Mouse (Mus musculus) forebrain, embryonic 15.5 days (tissue): ENCODE measurements around the gene Snai3. TPM values are rescaled to one million over a fixed set of nuclear protein-coding genes. Genes with fewer than 3 reads are reported as not detected.
A peak's percentile ranks its signal among the peaks of the same experiment; 100 is the strongest.

Experiments used
- ATAC-seq: fragments of 200-750 bp; cut with Nextera tagmentation; replicated peaks from 2 replicates; pipeline ENCODE4 v1.8.0; 2017; ENCODE audit warnings: mild to moderate bottlenecking, moderate TSS enrichment, moderate library complexity
- H3K27ac ChIP-seq: fragments of 300-500 bp; sonication (generic); replicated peaks from 2 replicates; pipeline ENCODE4 v1.5.1; 2015; ENCODE audit warnings: mild to moderate bottlenecking, inconsistent platforms
- H3K27me3 ChIP-seq: fragments of 300-500 bp; sonication (generic); 2 replicates; pipeline ENCODE4 v1.6.1; 2015; ENCODE audit warnings: inconsistent platforms
- H3K36me3 ChIP-seq: fragments of 300-500 bp; sonication (generic); 2 replicates; pipeline ENCODE4 v1.6.1; 2015; ENCODE audit warnings: mild to moderate bottlenecking, inconsistent platforms
- H3K4me1 ChIP-seq: fragments of 300-500 bp; sonication (generic); 2 replicates; pipeline ENCODE4 v1.6.1; 2015; ENCODE audit warnings: inconsistent platforms
- H3K4me2 ChIP-seq: fragments of 300-500 bp; sonication (generic); replicated peaks from 2 replicates; pipeline ENCODE4 v1.6.1; 2015; ENCODE audit warnings: mild to moderate bottlenecking, inconsistent platforms
- H3K4me3 ChIP-seq: fragments of 300-500 bp; sonication (generic); 2 replicates; pipeline ENCODE4 v1.5.1; 2015; ENCODE audit warnings: mild to moderate bottlenecking, inconsistent platforms
- H3K9ac ChIP-seq: fragments of 300-500 bp; sonication (generic); replicated peaks from 2 replicates; pipeline ENCODE4 v1.6.1; 2015; ENCODE audit warnings: mild to moderate bottlenecking, inconsistent platforms
- H3K9me3 ChIP-seq: fragments of 300-500 bp; sonication (generic); 2 replicates; pipeline ENCODE4 v1.6.1; 2016; ENCODE audit warnings: inconsistent platforms
- WGBS: fragments of 180-500 bp; shearing (Covaris S2); methylation state at CpG from one replicate; pipeline ENCODE4 v1.1.7; 2015; ENCODE audit warnings: mixed read lengths; 5-methylcytosine and 5-hydroxymethylcytosine counted together
- polyA plus RNA-seq: library from polyadenylated mRNA; unstranded; fragments of >200 nt; fragmentation: Nextera tagmentation; extraction: Ambion mirVana; gene quantifications from 2 replicates; pipeline ENCODE4 v1.2.1, GENCODE M21; 2015

Gene Snai3
- polyA plus RNA-seq, 1 experiment from 2014 or later: not detected

- Histone ChIP-seq H3K9me3 (no peaks in the 10 kb centered on the region), H3K27me3 (peaks cover 10% of the 10 kb centered on the region; the same call in 1 of the 2 replicates), H3K4me3 (no peak overlapping the region), H3K36me3 (no peaks in the 10 kb centered on the region), H3K9ac (no peak overlapping the region), H3K4me1 (no peaks in the 10 kb centered on the region), H3K27ac (no peak overlapping the region), H3K4me2 (no peak overlapping the region)
- no peak for ATAC-seq
- 89% methylated on average over 6 of the region's 6 CpGs for WGBS
These were observed 6.1 kb downstream of the Snai3 start for GRCm38 (mm10) chr8:122454409-122454808.

- no peak for ATAC-seq
- H3K36me3 ChIP-seq: no peaks in the 10 kb centered on the region
- no peak overlapping the region for H3K27ac ChIP-seq
- no peak overlapping the region for H3K4me2 ChIP-seq
- no peaks in the 10 kb centered on the region for H3K4me1 ChIP-seq
- H3K9ac ChIP-seq: no peak overlapping the region
- no peaks in the 10 kb centered on the region for H3K27me3 ChIP-seq
- WGBS: 89% methylated on average over 10 of the region's 10 CpGs
- H3K9me3 ChIP-seq: no peaks in the 10 kb centered on the region
- no peak overlapping the region for H3K4me3 ChIP-seq
These were observed 8.4 kb downstream of the Snai3 start for GRCm38 (mm10) chr8:122452154-122452553.

- Histone ChIP-seq H3K4me3 (no peak overlapping the region), H3K9ac (no peak overlapping the region), H3K27ac (no peak overlapping the region), H3K4me2 (no peak overlapping the region), H3K4me1 (no peaks in the 10 kb centered on the region), H3K36me3 (no peaks in the 10 kb centered on the region), H3K27me3 (no peaks in the 10 kb centered on the region), H3K9me3 (no peaks in the 10 kb centered on the region)
- no peak for ATAC-seq
- 82% methylated on average over 7 of the region's 7 CpGs for WGBS
These were observed 9.3 kb downstream of the Snai3 start for GRCm38 (mm10) chr8:122451161-122451703.

- Histone ChIP-seq H3K27me3 (no peaks in the 10 kb centered on the region), H3K9me3 (no peaks in the 10 kb centered on the region), H3K36me3 (no peaks in the 10 kb centered on the region), H3K4me3 (peak overlapping the region; percentile 64; the same call in 1 of the 2 replicates), H3K4me1 (peaks cover 28% of the 10 kb centered on the region), H3K27ac (peak overlapping the region; percentile 98), H3K4me2 (peak overlapping the region; percentile 60; the same call in 1 of the 2 replicates), H3K9ac (no peak overlapping the region)
- no peak for ATAC-seq
- WGBS: 70% methylated on average over 3 of the region's 3 CpGs
These were observed 15.3 kb downstream of the Snai3 start for GRCm38 (mm10) chr8:122445203-122445602.

GRCm38 (mm10) chr8:122444058-122444748 lies 16.3 kb downstream of the Snai3 start:
- ATAC-seq: peak; percentile 66
- Histone ChIP-seq H3K4me1 (peaks cover 28% of the 10 kb centered on the region), H3K9ac (peak overlapping the region; percentile 84), H3K27ac (peak overlapping the region; percentile 98), H3K9me3 (no peaks in the 10 kb centered on the region), H3K36me3 (peaks cover 2% of the 10 kb centered on the region; the same call in 1 of the 2 replicates), H3K4me2 (peak overlapping the region; percentile 60), H3K27me3 (no peaks in the 10 kb centered on the region), H3K4me3 (peak overlapping the region; percentile 64)
- 2% methylated on average over 19 of the region's 19 CpGs for WGBS

- Histone ChIP-seq H3K4me1 (peaks cover 28% of the 10 kb centered on the region), H3K27me3 (no peaks in the 10 kb centered on the region), H3K4me3 (peak within 1 kb of the TSS; percentile 64), H3K9me3 (no peaks in the 10 kb centered on the region), H3K36me3 (peaks cover 4% of the 10 kb centered on the region; the same call in 1 of the 2 replicates), H3K9ac (peak within 1 kb of the TSS; percentile 84), H3K27ac (peak within 1 kb of the TSS; percentile 98), H3K4me2 (peak within 1 kb of the TSS; percentile 86)
- under 1% methylated on average over 47 of the region's 47 CpGs for WGBS
- ATAC-seq: peak; percentile 99
These were observed 17.1 kb downstream of the Snai3 start, which contains the start of gene Mvd for GRCm38 (mm10) chr8:122443262-122444006. Gene Mvd (minus strand): TSS chr8:122443422.

GRCm38 (mm10) chr8:122442781-122443180 lies 17.8 kb downstream of the Snai3 start:
- Histone ChIP-seq H3K4me1 (peaks cover 28% of the 10 kb centered on the region), H3K4me2 (peak overlapping the region; percentile 86), H3K9ac (peak overlapping the region; percentile 69), H3K36me3 (peaks cover 7% of the 10 kb centered on the region; the same call in 1 of the 2 replicates), H3K9me3 (no peaks in the 10 kb centered on the region), H3K4me3 (peak overlapping the region; percentile 64), H3K27me3 (no peaks in the 10 kb centered on the region), H3K27ac (peak overlapping the region; percentile 82)
- WGBS: under 1% methylated on average over 12 of the region's 12 CpGs
- ATAC-seq: no peak

GRCm38 (mm10) chr8:122442356-122442755 lies 18.2 kb downstream of the Snai3 start:
- Histone ChIP-seq H3K4me1 (peaks cover 28% of the 10 kb centered on the region), H3K9ac (peak overlapping the region; percentile 69), H3K27ac (no peak overlapping the region), H3K4me2 (peak overlapping the region; percentile 86), H3K4me3 (peak overlapping the region; percentile 64), H3K9me3 (no peaks in the 10 kb centered on the region), H3K27me3 (no peaks in the 10 kb centered on the region), H3K36me3 (peaks cover 7% of the 10 kb centered on the region; the same call in 1 of the 2 replicates)
- ATAC-seq: no peak
- 16% methylated on average over 7 of the region's 7 CpGs for WGBS

- ATAC-seq: no peak
- WGBS: 100% methylated on average over 1 of the region's 1 CpGs
These were observed 19.2 kb downstream of the Snai3 start for GRCm38 (mm10) chr8:122441326-122441725.

GRCm38 (mm10) chr8:122439336-122439735 lies 21.2 kb downstream of the Snai3 start:
- Histone ChIP-seq H3K4me2 (no peak overlapping the region), H3K9ac (no peak overlapping the region), H3K27me3 (no peaks in the 10 kb centered on the region), H3K36me3 (peaks cover 33% of the 10 kb centered on the region), H3K9me3 (no peaks in the 10 kb centered on the region), H3K4me3 (no peak overlapping the region), H3K4me1 (peaks cover 12% of the 10 kb centered on the region), H3K27ac (no peak overlapping the region)
- WGBS: 89% methylated on average over 16 of the region's 16 CpGs
- no peak for ATAC-seq

More at GRCm38 (mm10) chr8:122441326-122441725, 19.2 kb downstream of the Snai3 start:
- Histone ChIP-seq H3K36me3 (peaks cover 18% of the 10 kb centered on the region), H3K9ac (no peak overlapping the region), H3K4me1 (peaks cover 28% of the 10 kb centered on the region), H3K9me3 (no peaks in the 10 kb centered on the region), H3K27me3 (no peaks in the 10 kb centered on the region), H3K27ac (no peak overlapping the region), H3K4me2 (no peak overlapping the region), H3K4me3 (no peak overlapping the region)

- no peaks in the 10 kb centered on the region for H3K9me3 ChIP-seq
- H3K9ac ChIP-seq: no peak overlapping the region
- H3K36me3 ChIP-seq: peaks cover 38% of the 10 kb centered on the region
- WGBS: 92% methylated on average over 13 of the region's 13 CpGs
- no peak overlapping the region for H3K4me3 ChIP-seq
- H3K4me2 ChIP-seq: no peak overlapping the region
- H3K27me3 ChIP-seq: no peaks in the 10 kb centered on the region
- H3K4me1 ChIP-seq: peaks cover 13% of the 10 kb centered on the region
- no peak for ATAC-seq
- H3K27ac ChIP-seq: no peak overlapping the region
These were observed 22.7 kb downstream of the Snai3 start for GRCm38 (mm10) chr8:122437708-122438331.
